Mouse (Mus musculus): ENCODE results near the gene Cd19.
"Not testable (repeated sequence)": the region's sequence is repeated elsewhere in the genome, so short reads cannot be mapped to it uniquely, and the experiment has no call there.

Cd19 gene

GRCm38 (mm10) chr7:126434726-126435125 is 20.0 kb upstream of the Cd19 start:
- no peak for DNase-seq (ENCODE audit: low read depth)

GRCm38 (mm10) chr7:126430167-126430566 is 15.5 kb upstream of the Cd19 start:
- DNase-seq (ENCODE audit: low read depth): no peak

- no peak for DNase-seq (ENCODE audit: low read depth)
Observed at GRCm38 (mm10) chr7:126429503-126429898, 14.8 kb upstream of the Cd19 start.

- DNase-seq (ENCODE audit: low read depth): peak; percentile 62
Observed at GRCm38 (mm10) chr7:126428631-126429502, 14.2 kb upstream of the Cd19 start, which contains the start of gene Rabep2. TSS of gene Rabep2 (plus strand) at chr7:126428759.

- peak; percentile 50 for DNase-seq (ENCODE audit: low read depth)
Observed at GRCm38 (mm10) chr7:126428154-126428553, 13.5 kb upstream of the Cd19 start.

GRCm38 (mm10) chr7:126427323-126427860 is 12.7 kb upstream of the Cd19 start:
- no peak for DNase-seq (ENCODE audit: low read depth)

- DNase-seq (ENCODE audit: low read depth): no peak
Observed at GRCm38 (mm10) chr7:126424161-126424560, 9.5 kb upstream of the Cd19 start.

GRCm38 (mm10) chr7:126421756-126422155 is 7.1 kb upstream of the Cd19 start:
- no peak for DNase-seq (ENCODE audit: low read depth)

- DNase-seq (ENCODE audit: low read depth): no peak
Observed at GRCm38 (mm10) chr7:126418496-126418895, 3.8 kb upstream of the Cd19 start.

GRCm38 (mm10) chr7:126417606-126418005 is 2.9 kb upstream of the Cd19 start:
- no peak for DNase-seq (ENCODE audit: low read depth)

- DNase-seq (ENCODE audit: low read depth): no peak
Observed at GRCm38 (mm10) chr7:126417045-126417444, 2.4 kb upstream of the Cd19 start.

GRCm38 (mm10) chr7:126416615-126417014 is 1.9 kb upstream of the Cd19 start:
- DNase-seq (ENCODE audit: low read depth): no peak

GRCm38 (mm10) chr7:126411061-126411460 is 3.6 kb downstream of the Cd19 start:
- no peak for DNase-seq (ENCODE audit: low read depth)

GRCm38 (mm10) chr7:126408686-126409085 is 6.0 kb downstream of the Cd19 start:
- DNase-seq (ENCODE audit: low read depth): no peak

GRCm38 (mm10) chr7:126402518-126402917 is 12.2 kb downstream of the Cd19 start:
- DNase-seq (ENCODE audit: low read depth): not testable (repeated sequence)

GRCm38 (mm10) chr7:126399548-126399947 is 15.1 kb downstream of the Cd19 start:
- peak; percentile 83 for DNase-seq (ENCODE audit: low read depth)

GRCm38 (mm10) chr7:126397822-126398221 is 16.9 kb downstream of the Cd19 start:
- no peak for DNase-seq (ENCODE audit: low read depth)

- DNase-seq (ENCODE audit: low read depth): peak; percentile 51
Observed at GRCm38 (mm10) chr7:126397221-126397620, 17.5 kb downstream of the Cd19 start.

- peak; percentile 96 for DNase-seq (ENCODE audit: low read depth)
Observed at GRCm38 (mm10) chr7:126396298-126397119, 18.2 kb downstream of the Cd19 start, which contains the start of gene Nfatc2ip. TSS of gene Nfatc2ip (minus strand) at chr7:126396737.

GRCm38 (mm10) chr7:126392086-126392884 is 22.4 kb downstream of the Cd19 start:
- DNase-seq (ENCODE audit: low read depth): not testable (repeated sequence)

- no peak for DNase-seq (ENCODE audit: low read depth)
Observed at GRCm38 (mm10) chr7:126388185-126388584, 26.5 kb downstream of the Cd19 start.

GRCm38 (mm10) chr7:126383565-126383964 is 31.1 kb downstream of the Cd19 start:
- no peak for DNase-seq (ENCODE audit: low read depth)

Measured in c-Kit-positive CD71-positive TER-119-negative erythroid progenitor cells, embryonic 14.5 days (primary cell).